Mouse (Mus musculus) intestine, embryonic 14.5 days (tissue): ENCODE data around the gene Sbk3. TPM values are rescaled to one million over a fixed set of nuclear protein-coding genes. Genes with fewer than 3 reads are reported as not detected.

Experiments
- ATAC-seq: fragments of 200-750 bp; cut with Nextera tagmentation; replicated peaks from 2 replicates; pipeline ENCODE4 v1.8.0; 2017; ENCODE audit warnings: low read depth, moderate number of reproducible peaks, moderate TSS enrichment, moderate library complexity; ENCODE audit not compliant: low FRiP score, low TSS enrichment
- DNase-seq: peaks from one replicate; pipeline ENCODE4 v3.0.0-alpha.2; 2018; ENCODE audit warnings: low spot score
- H3K27ac ChIP-seq: fragments of 300-500 bp; sonication (generic); 2 replicates; pipeline ENCODE4 v1.5.1; 2014; ENCODE audit warnings: low read depth, mild to moderate bottlenecking, control low read depth
- H3K27me3 ChIP-seq: fragments of 300-500 bp; sonication (generic); replicated peaks from 2 replicates; pipeline ENCODE4 v1.6.1; 2014; ENCODE audit warnings: low read length, control low read depth; ENCODE audit not compliant: control insufficient read depth, insufficient read depth
- H3K36me3 ChIP-seq: fragments of 300-500 bp; sonication (generic); 2 replicates; pipeline ENCODE4 v1.6.1; 2014; ENCODE audit warnings: low read length, control low read depth; ENCODE audit not compliant: control insufficient read depth, insufficient read depth
- H3K4me1 ChIP-seq: fragments of 300-500 bp; sonication (generic); replicated peaks from 2 replicates; pipeline ENCODE4 v1.6.1; 2014; ENCODE audit warnings: low read length, control low read depth, mixed read lengths; ENCODE audit not compliant: control insufficient read depth, insufficient read depth
- H3K4me2 ChIP-seq: fragments of 300-500 bp; sonication (generic); 2 replicates; pipeline ENCODE4 v1.6.1; 2014; ENCODE audit warnings: low read length
- H3K4me3 ChIP-seq: fragments of 300-500 bp; sonication (generic); 2 replicates; pipeline ENCODE4 v1.5.1; 2014; ENCODE audit warnings: low read depth, low read length, control low read depth, mixed read lengths
- H3K9ac ChIP-seq: fragments of 300-500 bp; sonication (generic); 2 replicates; pipeline ENCODE4 v1.6.1; 2014; ENCODE audit warnings: mild to moderate bottlenecking, low read length
- H3K9me3 ChIP-seq: fragments of 300-500 bp; sonication (generic); 2 replicates; pipeline ENCODE4 v1.6.1; 2016; ENCODE audit warnings: low read length, control low read depth; ENCODE audit not compliant: control insufficient read depth
- WGBS: fragments of 180-500 bp; shearing (Covaris S2); extraction: QIAGEN DNeasy Blood & Tissue Kit; methylation state at CpG from one replicate; pipeline ENCODE4 v1.1.7; 2014; 5-methylcytosine and 5-hydroxymethylcytosine counted together
- polyA plus RNA-seq: library from polyadenylated mRNA; unstranded; fragments of >200 nt; fragmentation: Nextera tagmentation; extraction: Ambion mirVana; gene quantifications from 2 replicates; pipeline ENCODE4 v1.2.1, GENCODE M21; 2014

The Sbk3 gene
- polyA plus RNA-seq, 1 experiment from 2014 or later, result not detected

DNA sequence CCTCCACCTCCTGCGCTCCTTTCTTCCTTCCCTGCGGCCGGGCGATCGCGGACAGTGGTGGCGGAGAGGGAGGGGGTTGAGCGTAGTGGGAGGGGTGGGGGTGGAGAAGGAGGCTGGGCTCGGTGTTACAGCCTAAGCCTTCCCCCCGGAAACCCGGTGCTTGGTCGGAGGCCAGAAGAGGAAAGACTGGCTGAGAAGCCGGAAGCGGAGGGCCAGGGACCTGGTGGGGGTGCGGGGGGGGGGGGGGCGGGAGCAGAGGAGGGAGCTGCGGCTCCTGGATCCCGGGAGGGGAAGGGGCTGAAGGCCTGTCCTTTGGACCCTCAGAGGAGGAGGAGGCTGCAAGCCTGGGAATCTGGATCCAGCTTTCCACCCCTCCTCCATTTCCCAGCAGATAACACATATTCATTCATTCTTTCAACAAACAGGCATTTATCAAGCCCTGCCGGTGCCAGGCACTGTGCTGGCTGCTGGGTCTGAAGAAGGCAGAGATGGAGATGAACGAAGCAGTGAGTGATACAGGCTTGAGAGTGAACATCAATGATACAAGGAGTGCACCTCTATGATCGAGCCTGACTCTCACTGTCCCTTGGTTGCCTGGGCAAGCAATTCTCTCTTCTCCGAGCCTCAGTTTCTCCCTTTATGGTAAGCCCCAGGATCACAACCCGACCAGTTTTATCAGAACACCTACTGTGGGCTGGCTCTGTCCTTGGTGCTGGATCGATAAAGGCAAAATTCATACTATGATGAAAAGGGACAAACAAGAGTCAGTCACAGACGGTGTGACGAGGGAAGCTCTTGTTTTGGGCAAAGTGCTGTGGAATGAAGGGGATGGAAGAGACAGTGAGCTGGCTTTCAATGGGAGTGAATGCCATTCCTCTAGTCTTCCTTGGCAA, 25.3 kb upstream of the Sbk3 start, which contains the start of gene Zfp579:
Gene Zfp579 (minus strand): TSS at position 156 of the 893 bp plus-strand sequence.
- ATAC-seq (peak; percentile 89), DNase-seq (peak; percentile 97)
- H3K4me2 ChIP-seq, result peak within 1 kb of the TSS; percentile 82
- no peaks in the 10 kb centered on the region; the same call in 1 of the 2 replicates for H3K27me3 ChIP-seq
- peak within 1 kb of the TSS; percentile 57; the same call in 1 of the 2 replicates for H3K27ac ChIP-seq
- H3K36me3 ChIP-seq, result peaks cover 20% of the 10 kb centered on the region
- peaks cover 11% of the 10 kb centered on the region; the same call in 1 of the 2 replicates for H3K9me3 ChIP-seq
- peak within 1 kb of the TSS; percentile 55 for H3K9ac ChIP-seq
- H3K4me1 ChIP-seq, result peaks cover 11% of the 10 kb centered on the region
- H3K4me3 ChIP-seq, result peak within 1 kb of the TSS; percentile 55
- 6% methylated on average over 21 of the region's 26 CpGs for WGBS

DNA sequence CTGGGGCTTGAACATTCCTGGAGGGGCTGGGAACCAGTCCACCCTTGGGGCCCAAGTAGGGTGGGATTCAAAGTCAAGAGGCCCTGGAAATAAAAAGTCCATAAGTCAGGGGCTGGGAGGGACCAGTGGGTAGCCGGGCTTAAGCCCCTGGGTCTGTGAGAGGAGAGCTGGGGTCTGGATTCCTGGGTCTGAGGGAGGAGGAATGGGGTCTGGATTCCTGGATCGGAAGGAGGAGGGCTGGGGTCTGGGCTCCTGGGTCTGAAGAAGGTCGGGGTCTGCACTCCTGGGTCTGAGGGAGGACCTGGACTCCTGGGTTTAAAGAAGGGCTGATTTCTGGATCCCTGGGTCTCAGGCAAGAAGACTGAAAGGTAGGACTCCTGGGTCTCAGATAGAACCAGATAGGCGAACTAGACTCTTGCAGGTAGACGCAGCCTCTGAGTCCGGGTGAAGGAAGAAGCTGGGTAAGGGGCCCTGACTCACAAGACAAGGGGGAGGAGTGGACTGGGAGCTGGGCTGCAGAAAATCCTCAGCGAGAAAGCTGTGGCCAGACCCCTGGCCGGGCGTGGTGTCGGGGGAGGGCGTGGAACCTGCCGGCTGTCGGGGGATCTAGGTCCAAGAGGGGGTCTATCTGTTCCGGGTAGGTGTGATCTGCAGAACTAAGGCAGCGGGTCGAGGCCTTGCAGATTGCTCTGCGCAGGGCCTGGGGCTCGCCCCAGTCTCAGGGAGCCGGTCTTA, 24.5 kb upstream of the Sbk3 start:
- H3K27ac ChIP-seq, result no peak overlapping the region
- H3K9me3 ChIP-seq, result peaks cover 11% of the 10 kb centered on the region; the same call in 1 of the 2 replicates
- H3K27me3 ChIP-seq, result no peaks in the 10 kb centered on the region; the same call in 1 of the 2 replicates
- peak overlapping the region; percentile 82 for H3K4me2 ChIP-seq
- H3K9ac ChIP-seq, result peak overlapping the region; percentile 55
- 5% methylated on average over 19 of the region's 19 CpGs for WGBS
- H3K4me1 ChIP-seq, result peaks cover 11% of the 10 kb centered on the region
- ATAC-seq, result peak; percentile 7
- peak overlapping the region; percentile 55 for H3K4me3 ChIP-seq
- peaks cover 20% of the 10 kb centered on the region for H3K36me3 ChIP-seq
- DNase-seq, result peak; percentile 60

DNA sequence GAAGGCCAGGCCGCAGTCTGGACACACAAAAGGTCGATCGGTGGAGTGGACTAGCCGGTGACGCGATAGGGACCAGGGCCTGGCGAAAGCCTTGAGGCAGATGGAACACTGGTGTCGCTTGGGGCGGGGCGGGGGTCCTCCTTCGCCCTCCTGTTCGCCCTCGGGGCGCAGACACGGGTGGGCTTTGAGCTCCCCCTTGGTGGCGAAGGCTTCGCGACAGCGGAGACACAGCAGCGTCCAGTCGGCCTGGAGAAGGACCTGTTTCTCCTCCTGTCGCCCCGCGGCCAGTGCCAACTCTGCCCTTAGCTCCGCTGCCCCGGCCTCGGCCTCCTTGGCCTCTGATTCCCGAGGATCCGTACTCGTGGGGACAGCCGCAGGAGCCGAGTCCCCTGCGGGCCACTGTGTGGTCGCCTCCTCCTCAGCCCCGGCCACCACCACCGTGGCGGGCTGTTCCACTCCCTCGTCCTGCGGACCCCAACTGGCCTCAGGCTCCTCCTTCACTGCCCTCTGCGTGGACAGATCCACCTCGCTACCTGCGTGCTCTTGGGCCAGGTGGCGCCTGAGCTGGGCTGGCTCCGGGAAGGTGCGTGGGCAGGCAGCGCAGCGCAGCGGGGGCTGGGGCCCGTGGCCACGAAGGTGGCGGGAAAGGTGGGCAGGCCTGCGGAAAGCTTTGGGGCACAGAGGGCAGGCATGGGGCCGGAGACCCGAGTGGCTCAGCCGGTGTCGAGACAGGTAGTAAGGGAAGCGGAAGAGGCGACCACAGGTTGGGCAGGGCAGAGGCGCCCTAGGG, 23.2 kb upstream of the Sbk3 start:
- Histone ChIP-seq H3K27me3 (no peaks in the 10 kb centered on the region; the same call in 1 of the 2 replicates), H3K9ac (no peak overlapping the region), H3K4me3 (no peak overlapping the region), H3K4me2 (peak overlapping the region; percentile 82; the same call in 1 of the 2 replicates), H3K36me3 (peaks cover 20% of the 10 kb centered on the region), H3K27ac (no peak overlapping the region), H3K9me3 (peaks cover 11% of the 10 kb centered on the region; the same call in 1 of the 2 replicates), H3K4me1 (peaks cover 11% of the 10 kb centered on the region)
- ATAC-seq (no peak), DNase-seq (no peak)
- WGBS, result 59% methylated on average over 59 of the region's 59 CpGs

DNA sequence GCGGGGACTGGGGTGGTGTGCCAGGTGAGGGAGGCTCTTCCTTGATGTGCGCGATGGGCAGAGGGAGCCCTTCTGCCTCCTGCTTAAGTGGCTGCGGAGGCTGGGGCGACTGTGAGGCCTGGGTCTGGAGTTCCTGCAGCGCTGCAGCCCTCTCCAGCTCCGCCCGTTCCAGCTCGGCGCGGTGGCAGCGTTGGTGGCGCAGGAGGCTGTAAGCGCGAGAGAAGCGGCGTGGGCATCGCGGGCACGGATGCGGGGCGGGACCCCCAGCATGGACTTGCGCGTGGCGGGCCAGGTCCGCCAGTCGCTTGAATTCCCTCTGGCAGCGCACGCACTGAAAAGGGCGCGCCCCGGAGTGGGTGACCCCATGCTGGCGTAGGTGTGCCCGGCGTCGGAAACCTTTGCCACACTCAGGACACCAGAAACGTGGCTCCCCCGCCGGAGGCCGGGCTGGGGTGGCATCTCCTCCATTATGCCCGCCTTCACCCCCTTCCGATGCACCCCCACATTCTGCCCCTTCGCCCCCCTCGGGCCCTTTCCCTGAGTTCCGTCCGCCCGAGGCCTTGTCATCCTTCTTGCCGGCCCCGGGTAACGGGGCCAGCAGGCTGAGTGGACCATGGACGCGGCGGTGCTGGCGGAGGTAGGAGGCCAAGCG, 22.5 kb upstream of the Sbk3 start:
- no peak overlapping the region for H3K4me2 ChIP-seq
- H3K4me1 ChIP-seq, result peaks cover 11% of the 10 kb centered on the region
- DNase-seq (no peak), ATAC-seq (no peak)
- H3K27ac ChIP-seq, result no peak overlapping the region
- H3K27me3 ChIP-seq, result no peaks in the 10 kb centered on the region; the same call in 1 of the 2 replicates
- H3K9me3 ChIP-seq, result peaks cover 11% of the 10 kb centered on the region; the same call in 1 of the 2 replicates
- H3K4me3 ChIP-seq, result no peak overlapping the region
- H3K9ac ChIP-seq, result no peak overlapping the region
- 51% methylated on average over 55 of the region's 55 CpGs for WGBS
- peaks cover 20% of the 10 kb centered on the region for H3K36me3 ChIP-seq

DNA sequence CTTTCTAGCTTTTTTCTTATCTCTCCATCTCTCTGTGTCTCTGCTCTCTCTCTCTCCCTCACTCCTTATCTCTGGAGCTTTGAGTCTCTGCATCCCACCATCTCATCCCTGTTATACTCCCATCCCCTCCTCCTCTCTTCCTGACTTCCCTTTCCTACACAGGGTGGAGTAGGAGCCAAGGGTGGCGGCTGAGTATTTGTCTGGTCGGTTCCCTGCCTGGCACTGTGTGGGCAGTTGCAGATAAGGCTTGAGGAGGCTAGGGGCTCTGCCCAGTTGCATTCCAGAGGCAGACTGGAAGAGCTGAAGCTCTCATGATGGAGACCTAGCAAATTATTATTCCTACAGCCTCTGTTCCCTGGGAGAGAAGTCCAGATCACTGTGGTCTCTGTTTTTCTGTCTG, 17.3 kb upstream of the Sbk3 start:
- WGBS, result 47% methylated on average over 2 of the region's 2 CpGs
- peaks cover 11% of the 10 kb centered on the region for H3K36me3 ChIP-seq
- no peaks in the 10 kb centered on the region for H3K27me3 ChIP-seq
- H3K4me3 ChIP-seq, result no peak overlapping the region
- no peaks in the 10 kb centered on the region for H3K9me3 ChIP-seq
- DNase-seq (no peak), ATAC-seq (no peak)
- no peak overlapping the region for H3K9ac ChIP-seq
- H3K27ac ChIP-seq, result no peak overlapping the region
- no peaks in the 10 kb centered on the region for H3K4me1 ChIP-seq
- H3K4me2 ChIP-seq, result no peak overlapping the region

DNA sequence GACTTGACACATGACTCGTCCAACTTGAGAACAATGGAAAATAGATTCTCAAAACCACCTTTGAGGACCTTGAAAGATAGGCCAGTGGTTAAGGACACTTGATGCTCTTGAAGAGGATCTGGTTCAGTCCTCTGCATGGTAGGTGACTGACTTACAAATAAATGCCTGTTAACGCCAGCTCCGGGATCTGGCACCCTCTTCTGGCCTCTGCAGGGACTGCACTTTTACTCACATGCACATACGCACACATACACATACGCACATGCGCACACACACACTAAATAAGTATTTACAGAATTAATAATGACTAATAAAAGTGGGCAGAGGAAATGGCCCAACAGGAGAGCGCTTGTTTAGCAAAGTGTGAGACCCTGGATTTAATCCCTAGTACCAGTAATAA, 5.9 kb upstream of the Sbk3 start:
- WGBS, result 88% methylated on average over 7 of the region's 7 CpGs
- no peak overlapping the region for H3K27ac ChIP-seq
- no peaks in the 10 kb centered on the region for H3K27me3 ChIP-seq
- no peak overlapping the region for H3K4me2 ChIP-seq
- H3K36me3 ChIP-seq, result no peaks in the 10 kb centered on the region
- no peak for DNase-seq
- H3K9ac ChIP-seq, result no peak overlapping the region
- H3K4me1 ChIP-seq, result no peaks in the 10 kb centered on the region
- no peak overlapping the region for H3K4me3 ChIP-seq
- ATAC-seq, result no peak
- H3K9me3 ChIP-seq, result 0 out of 2 replicates have a peak, but pooled peaks cover 3% of the 10 kb centered on the region

DNA sequence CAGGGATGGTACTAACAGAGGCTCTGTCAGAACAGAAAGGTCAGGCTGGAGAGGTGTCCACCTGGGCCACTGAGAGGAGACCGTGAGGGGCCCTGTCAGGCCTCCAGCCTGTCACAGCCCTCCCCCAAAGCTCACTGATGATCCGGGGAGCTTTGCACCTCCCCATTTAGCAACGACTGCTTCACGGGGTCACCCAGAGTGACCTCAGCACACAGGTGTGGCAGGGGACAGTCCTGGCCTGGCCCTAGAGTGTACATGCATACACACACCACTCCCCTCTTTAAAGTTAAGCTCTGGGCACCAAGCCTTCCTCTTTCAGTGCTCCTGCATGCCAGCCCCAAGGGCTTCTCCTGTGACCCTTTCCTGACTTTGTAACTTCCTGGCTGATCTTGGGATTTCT, 4.5 kb upstream of the Sbk3 start:
- 46% methylated on average over 4 of the region's 4 CpGs for WGBS
- Histone ChIP-seq H3K4me3 (no peak overlapping the region), H3K36me3 (no peaks in the 10 kb centered on the region), H3K27me3 (no peaks in the 10 kb centered on the region), H3K9ac (no peak overlapping the region), H3K4me1 (no peaks in the 10 kb centered on the region), H3K9me3 (0 out of 2 replicates have a peak, but pooled peaks cover 3% of the 10 kb centered on the region), H3K4me2 (no peak overlapping the region), H3K27ac (no peak overlapping the region)
- no peak for ATAC-seq
- no peak for DNase-seq
